Mouse (Mus musculus): Measurements from ENCODE around the gene Klk1b4. TPM values are rescaled to one million over a fixed set of nuclear protein-coding genes. Genes with fewer than 3 reads are reported as not detected.

The Klk1b4 gene
- polyA plus RNA-seq, 1 experiment from 2014 or later, result not detected

GRCm38 (mm10) chr7:44261147-44261546 lies 53.9 kb downstream of the Klk1b4 start, which contains the start of gene Gm15517:
Gene Gm15517 (plus strand): TSS chr7:44261447.
- H3K4me2 ChIP-seq, result no peak within 1 kb of the TSS
- peaks cover 7% of the 10 kb centered on the region for H3K4me1 ChIP-seq
- WGBS, result 52% methylated on average over 5 of the region's 5 CpGs
- ATAC-seq (replicated peaks), result 0 out of 2 replicates have a peak, but pooled peaks have one; percentile 13
- no peaks in the 10 kb centered on the region for H3K27me3 ChIP-seq (replicated peaks)
- H3K9ac ChIP-seq, result peak within 1 kb of the TSS; percentile 9; the same call in 1 of the 2 replicates
- no peak within 1 kb of the TSS for H3K4me3 ChIP-seq
- no peaks in the 10 kb centered on the region for H3K9me3 ChIP-seq
- H3K27ac ChIP-seq, result no peak within 1 kb of the TSS
- no peaks in the 10 kb centered on the region for H3K36me3 ChIP-seq (replicated peaks)

Other genes starting within 250 kb of the Klk1b4 start
- gene Klk1b1, start 240.7 kb upstream of the Klk1b4 start, polyA plus RNA-seq (2015; fragmentation: Nextera tagmentation; extraction: Ambion mirVana), result not detected in 2 replicates
- not detected in 2 replicates for gene Klk1b9, start 231.4 kb upstream of the Klk1b4 start, polyA plus RNA-seq (2015; fragmentation: Nextera tagmentation; extraction: Ambion mirVana)
- gene Klk1b11, start 211.6 kb upstream of the Klk1b4 start, polyA plus RNA-seq (2015; fragmentation: Nextera tagmentation; extraction: Ambion mirVana), result not detected in 2 replicates
- not detected in 2 replicates for gene Klk1b26, start 195.3 kb upstream of the Klk1b4 start, polyA plus RNA-seq (2015; fragmentation: Nextera tagmentation; extraction: Ambion mirVana)
- not detected in 2 replicates for gene Klk1b27, start 155.1 kb upstream of the Klk1b4 start, polyA plus RNA-seq (2015; fragmentation: Nextera tagmentation; extraction: Ambion mirVana)
- gene Klk1b21, start 105.1 kb upstream of the Klk1b4 start, polyA plus RNA-seq (2015; fragmentation: Nextera tagmentation; extraction: Ambion mirVana), result not detected in 2 replicates
- not detected in 2 replicates for gene Klk1b22, start 94.8 kb upstream of the Klk1b4 start, polyA plus RNA-seq (2015; fragmentation: Nextera tagmentation; extraction: Ambion mirVana)
- gene Klk1b16, start 70.7 kb upstream of the Klk1b4 start, polyA plus RNA-seq (2015; fragmentation: Nextera tagmentation; extraction: Ambion mirVana), result not detected in 2 replicates
- gene Klk1b24, start 19.2 kb upstream of the Klk1b4 start, polyA plus RNA-seq (2015; fragmentation: Nextera tagmentation; extraction: Ambion mirVana), result not detected in 2 replicates
- gene Klk1b3, start 9.2 kb upstream of the Klk1b4 start, polyA plus RNA-seq (2015; fragmentation: Nextera tagmentation; extraction: Ambion mirVana), result not detected in 2 replicates
- not detected in 2 replicates for gene Klk1b5, start 8.5 kb downstream of the Klk1b4 start, polyA plus RNA-seq (2015; fragmentation: Nextera tagmentation; extraction: Ambion mirVana)
- gene Klk1, start 17.9 kb downstream of the Klk1b4 start, polyA plus RNA-seq (2015; fragmentation: Nextera tagmentation; extraction: Ambion mirVana), result not detected in 2 replicates
- not detected in 2 replicates for gene Gm36864, start 28.7 kb downstream of the Klk1b4 start, polyA plus RNA-seq (2015; fragmentation: Nextera tagmentation; extraction: Ambion mirVana)
- gene 1700028J19Rik, start 39.3 kb downstream of the Klk1b4 start, polyA plus RNA-seq (2015; fragmentation: Nextera tagmentation; extraction: Ambion mirVana), result 1.4 and 1.7 TPM in 2 replicates
- 232 and 240 TPM in 2 replicates for gene 2410002F23Rik, start 39.3 kb downstream of the Klk1b4 start, polyA plus RNA-seq (2015; fragmentation: Nextera tagmentation; extraction: Ambion mirVana)
- 0.21 TPM in 1 of 2 replicates, not detected in the other for gene Acp4, start 49.9 kb downstream of the Klk1b4 start, polyA plus RNA-seq (2015; fragmentation: Nextera tagmentation; extraction: Ambion mirVana)
- not detected in 2 replicates for gene Gm15517, start 54.0 kb downstream of the Klk1b4 start, polyA plus RNA-seq (2015; fragmentation: Nextera tagmentation; extraction: Ambion mirVana)
- 3.6 and 3.9 TPM in 2 replicates for gene Clec11a, start 99.5 kb downstream of the Klk1b4 start, polyA plus RNA-seq (2015; fragmentation: Nextera tagmentation; extraction: Ambion mirVana)
- gene Shank1, start 102.8 kb downstream of the Klk1b4 start, polyA plus RNA-seq (2015; fragmentation: Nextera tagmentation; extraction: Ambion mirVana), result 39.8 and 46.5 TPM in 2 replicates
- 56.3 and 57.2 TPM in 2 replicates for gene Syt3, start 176.7 kb downstream of the Klk1b4 start, polyA plus RNA-seq (2015; fragmentation: Nextera tagmentation; extraction: Ambion mirVana)
- gene 1700008O03Rik, start 178.4 kb downstream of the Klk1b4 start, polyA plus RNA-seq (2015; fragmentation: Nextera tagmentation; extraction: Ambion mirVana), result 2.1 and 2.6 TPM in 2 replicates
- 16.7 and 18.1 TPM in 2 replicates for gene Lrrc4b, start 221.6 kb downstream of the Klk1b4 start, polyA plus RNA-seq (2015; fragmentation: Nextera tagmentation; extraction: Ambion mirVana)